Mouse (Mus musculus): Measurements from ENCODE around the gene Sclt1.

The Sclt1 gene

GRCm38 (mm10) chr3:41586330-41586729, 156.0 kb downstream of the Sclt1 start:
- no peak for DNase-seq (ENCODE audit: low spot score)

- DNase-seq (ENCODE audit: low spot score), result no peak
Measured at GRCm38 (mm10) chr3:41585548-41585947, 156.8 kb downstream of the Sclt1 start.

GRCm38 (mm10) chr3:41583621-41584020, 158.7 kb downstream of the Sclt1 start:
- no peak for DNase-seq (ENCODE audit: low spot score)

- DNase-seq (ENCODE audit: low spot score), result no peak
Measured at GRCm38 (mm10) chr3:41583092-41583491, 159.2 kb downstream of the Sclt1 start.

GRCm38 (mm10) chr3:41582256-41582655, 160.1 kb downstream of the Sclt1 start:
- no peak for DNase-seq (ENCODE audit: low spot score)

GRCm38 (mm10) chr3:41581436-41581835, 160.9 kb downstream of the Sclt1 start:
- no peak for DNase-seq (ENCODE audit: low spot score)

GRCm38 (mm10) chr3:41580401-41581323, 161.7 kb downstream of the Sclt1 start:
- DNase-seq (ENCODE audit: low spot score), result no peak

GRCm38 (mm10) chr3:41579873-41580272, 162.4 kb downstream of the Sclt1 start:
- no peak for DNase-seq (ENCODE audit: low spot score)

- no peak for DNase-seq (ENCODE audit: low spot score)
Measured at GRCm38 (mm10) chr3:41577240-41577639, 165.1 kb downstream of the Sclt1 start.

All from T-cell, adult 2 months (primary cell).